Mouse (Mus musculus) MEL (cell line): ENCODE measurements around the gene Col15a1. TPM values are rescaled to one million over a fixed set of nuclear protein-coding genes. Genes with fewer than 3 reads are reported as not detected.

Source experiments
- DNase-seq: peaks from one replicate; pipeline ENCODE4 v3.0.0; 2011; ENCODE audit warnings: low read depth, low spot score
- H3K27ac ChIP-seq: 2 replicates; pipeline ENCODE4 v1.5.1; 2012; ENCODE audit warnings: low read depth, mild to moderate bottlenecking, control low read depth, low read length, moderate library complexity; ENCODE audit not compliant: control insufficient read depth
- H3K27me3 ChIP-seq, 2 experiments: fragments of 150-350 bp in 1 of 2; sonication (generic) in 1 of 2; 2 replicates each; pipeline ENCODE4 v1.6.1; 2012; ENCODE audit warnings: low read length in 2 of 2, mild to moderate bottlenecking in 2 of 2, improper control_type of control experiment in 1 of 2, moderate library complexity in 1 of 2; ENCODE audit not compliant: insufficient read depth in 2 of 2, control insufficient read depth in 1 of 2
- H3K36me3 ChIP-seq, 2 experiments: 2 replicates each; pipeline ENCODE4 v1.6.1; 2012 to 2014; ENCODE audit warnings: low read length in 2 of 2, improper control_type of control experiment in 1 of 2, inconsistent platforms in 1 of 2, mild to moderate bottlenecking in 1 of 2; ENCODE audit not compliant: insufficient read depth in 2 of 2, control insufficient read depth in 1 of 2
- H3K4me1 ChIP-seq, 2 experiments: fragments of 150-350 bp in 1 of 2; sonication (generic) in 1 of 2; 2 replicates each; pipeline ENCODE4 v1.6.1; 2012; ENCODE audit warnings: low read length in 2 of 2, improper control_type of control experiment in 1 of 2, mild to moderate bottlenecking in 1 of 2; ENCODE audit not compliant: insufficient read depth in 2 of 2, control insufficient read depth in 1 of 2
- H3K4me3 ChIP-seq, 2 experiments: fragments of 150-350 bp in 1 of 2; sonication (generic) in 1 of 2; 2 replicates each; pipeline ENCODE4 v1.5.1; 2012; ENCODE audit warnings: low read depth in 2 of 2, low read length in 2 of 2, mild to moderate bottlenecking in 2 of 2, moderate library complexity in 2 of 2, control low read depth in 1 of 2, improper control_type of control experiment in 1 of 2; ENCODE audit not compliant: control insufficient read depth in 1 of 2, insufficient read depth in 1 of 2
- H3K79me2 ChIP-seq: 2 replicates; pipeline ENCODE4 v1.6.1; 2012; ENCODE audit warnings: mild to moderate bottlenecking, low read length, moderate library complexity; ENCODE audit not compliant: control insufficient read depth, poor library complexity, insufficient read depth
- H3K9ac ChIP-seq: 2 replicates; pipeline ENCODE4 v1.6.1; 2012; ENCODE audit warnings: low read depth, mild to moderate bottlenecking, control low read depth, low read length, moderate library complexity; ENCODE audit not compliant: control insufficient read depth, poor library complexity, severe bottlenecking
- H3K9me3 ChIP-seq: fragments of 150-350 bp; sonication (generic); replicated peaks from 2 replicates; pipeline ENCODE4 v1.6.1; 2012; ENCODE audit warnings: mild to moderate bottlenecking, low read length, improper control_type of control experiment, moderate library complexity; ENCODE audit not compliant: insufficient read depth
- CHD2 ChIP-seq: IDR thresholded peaks from 2 replicates; pipeline ENCODE4 v1.6.1; 2011; ENCODE audit warnings: low read length, improper control_type of control experiment
- CTCF ChIP-seq, 3 experiments: IDR thresholded peaks in 2 of 3; conservative IDR thresholded peaks in 1 of 3; 2 replicates each; pipeline ENCODE4 v1.5.1; 2011 to 2012; ENCODE audit warnings: low read length in 3 of 3, low read depth in 2 of 3, mild to moderate bottlenecking in 2 of 3, improper control_type of control experiment in 1 of 3, inconsistent platforms in 1 of 3, mixed read lengths in 1 of 3, moderate library complexity in 1 of 3; ENCODE audit not compliant: control insufficient read depth in 1 of 3, insufficient read depth in 1 of 3, poor library complexity in 1 of 3, severe bottlenecking in 1 of 3
- E2F4 ChIP-seq: IDR thresholded peaks from 2 replicates; pipeline ENCODE4 v1.6.1; 2011; ENCODE audit warnings: low read depth, low read length, improper control_type of control experiment, borderline replicate concordance
- ELF1 ChIP-seq: IDR thresholded peaks from 2 replicates; pipeline ENCODE4 v1.6.1; 2014; ENCODE audit warnings: low read depth, mild to moderate bottlenecking, inconsistent platforms, low read length, improper control_type of control experiment, moderate library complexity
- EP300 ChIP-seq, 2 experiments: IDR thresholded peaks; 2 replicates each; pipeline ENCODE4 v1.6.1; 2011; ENCODE audit warnings: improper control_type of control experiment in 2 of 2, low read length in 2 of 2, low read depth in 1 of 2, mild to moderate bottlenecking in 1 of 2
- ETS1 ChIP-seq: IDR thresholded peaks from 2 replicates; pipeline ENCODE4 v1.6.1; 2012; ENCODE audit warnings: low read depth, mild to moderate bottlenecking, inconsistent platforms, low read length, improper control_type of control experiment, moderate library complexity
- GATA1 ChIP-seq: IDR thresholded peaks from 2 replicates; pipeline ENCODE4 v1.6.1; 2011; ENCODE audit warnings: low read depth, low read length, improper control_type of control experiment
- HCFC1 ChIP-seq: IDR thresholded peaks from 2 replicates; pipeline ENCODE4 v1.6.1; 2012; ENCODE audit warnings: low read depth, mild to moderate bottlenecking, inconsistent platforms, low read length, improper control_type of control experiment, moderate library complexity
- JUND ChIP-seq: IDR thresholded peaks from 2 replicates; pipeline ENCODE4 v1.6.1; 2011; ENCODE audit warnings: low read depth, mild to moderate bottlenecking, improper control_type of control experiment, low read length
- KAT2A ChIP-seq: conservative IDR thresholded peaks from 2 replicates; pipeline ENCODE4 v1.6.1; 2012; ENCODE audit warnings: low read depth, low read length, improper control_type of control experiment, inconsistent platforms
- MAFK ChIP-seq: IDR thresholded peaks from 2 replicates; pipeline ENCODE4 v1.6.1; 2011; ENCODE audit warnings: low read depth, mild to moderate bottlenecking, low read length, improper control_type of control experiment, borderline replicate concordance
- MAX ChIP-seq: IDR thresholded peaks from 2 replicates; pipeline ENCODE4 v1.6.1; 2011; ENCODE audit warnings: low read length, improper control_type of control experiment
- MEF2A ChIP-seq: IDR thresholded peaks from 2 replicates; pipeline ENCODE4 v1.6.1; 2014; ENCODE audit warnings: low read depth, mild to moderate bottlenecking, inconsistent platforms, low read length, improper control_type of control experiment; ENCODE audit not compliant: poor library complexity, insufficient replicate concordance, severe bottlenecking; ENCODE audit errors: extremely low read depth
- MXI1 ChIP-seq: IDR thresholded peaks from 2 replicates; pipeline ENCODE4 v1.6.1; 2011; ENCODE audit warnings: mild to moderate bottlenecking, low read depth, low read length, improper control_type of control experiment
- MYB ChIP-seq: IDR thresholded peaks from 2 replicates; pipeline ENCODE4 v1.6.1; 2011; ENCODE audit warnings: mild to moderate bottlenecking, low read depth, low read length, improper control_type of control experiment
- MYC ChIP-seq: IDR thresholded peaks from 2 replicates; pipeline ENCODE4 v1.6.1; 2011; ENCODE audit warnings: low read depth, mild to moderate bottlenecking, low read length, improper control_type of control experiment, moderate library complexity
- NRF1 ChIP-seq: IDR thresholded peaks from 2 replicates; pipeline ENCODE4 v1.6.1; 2014; ENCODE audit warnings: low read depth, mild to moderate bottlenecking, inconsistent platforms, low read length, improper control_type of control experiment, moderate library complexity; ENCODE audit not compliant: poor library complexity, insufficient read depth, severe bottlenecking
- POLR2A ChIP-seq, 2 experiments: IDR thresholded peaks; 2 replicates each; pipeline ENCODE4 v1.6.1; 2011 to 2012; ENCODE audit warnings: low read length in 2 of 2, mild to moderate bottlenecking in 2 of 2, control low read depth in 1 of 2, improper control_type of control experiment in 1 of 2, low read depth in 1 of 2, moderate library complexity in 1 of 2; ENCODE audit not compliant: control insufficient read depth in 1 of 2, insufficient read depth in 1 of 2, poor library complexity in 1 of 2
- POLR2AphosphoS2 ChIP-seq: IDR thresholded peaks from 2 replicates; pipeline ENCODE4 v1.6.1; 2011; ENCODE audit warnings: low read length, improper control_type of control experiment
- RCOR1 ChIP-seq: IDR thresholded peaks from 2 replicates; pipeline ENCODE4 v1.6.1; 2012; ENCODE audit warnings: low read depth, mild to moderate bottlenecking, inconsistent platforms, low read length, improper control_type of control experiment
- SMC3 ChIP-seq: IDR thresholded peaks from 2 replicates; pipeline ENCODE4 v1.6.1; 2011; ENCODE audit warnings: low read depth, low read length, improper control_type of control experiment
- TAL1 ChIP-seq: IDR thresholded peaks from 2 replicates; pipeline ENCODE4 v1.6.1; 2012; ENCODE audit warnings: mild to moderate bottlenecking, inconsistent platforms, low read length, moderate library complexity, mixed read lengths
- UBTF ChIP-seq: IDR thresholded peaks from 2 replicates; pipeline ENCODE4 v1.6.1; 2012; ENCODE audit warnings: low read depth, mild to moderate bottlenecking, inconsistent platforms, low read length, improper control_type of control experiment, moderate library complexity, borderline replicate concordance; ENCODE audit not compliant: insufficient read depth
- USF1 ChIP-seq: IDR thresholded peaks from 2 replicates; pipeline ENCODE4 v1.6.1; 2014; ENCODE audit warnings: low read depth, mild to moderate bottlenecking, inconsistent platforms, low read length, improper control_type of control experiment, moderate library complexity
- USF2 ChIP-seq, 2 experiments: IDR thresholded peaks; 2 replicates each; pipeline ENCODE4 v1.6.1; 2011 to 2012; ENCODE audit warnings: improper control_type of control experiment in 2 of 2, low read length in 2 of 2, borderline replicate concordance in 1 of 2, inconsistent platforms in 1 of 2, low read depth in 1 of 2, mild to moderate bottlenecking in 1 of 2; ENCODE audit not compliant: insufficient read depth in 1 of 2
- ZKSCAN1 ChIP-seq: IDR thresholded peaks from 2 replicates; pipeline ENCODE4 v1.6.1; 2012; ENCODE audit warnings: low read depth, mild to moderate bottlenecking, inconsistent platforms, low read length, improper control_type of control experiment, moderate library complexity
- ZNF384 ChIP-seq: IDR thresholded peaks from 2 replicates; pipeline ENCODE4 v1.6.1; 2012; ENCODE audit warnings: low read depth, mild to moderate bottlenecking, inconsistent platforms, low read length, improper control_type of control experiment
- polyA plus RNA-seq, 2 experiments: library from polyadenylated mRNA; stranded (reverse) in 1 of 2; unstranded in 1 of 2; fragments of >175 nt in 1 of 2; fragments of >200 nt in 1 of 2; gene quantifications; 2 replicates each; pipeline versions ENCODE4 v1.2.1 to v1.2.4; 2012; ENCODE audit warnings: low replicate concordance in 2 of 2, low read depth in 1 of 2; ENCODE audit not compliant: insufficient read length in 2 of 2, insufficient read depth in 1 of 2, missing spikeins in 1 of 2
- total RNA-seq: library from RNA; depleted of rRNA; stranded (reverse); fragments of 300-350 nt; gene quantifications from 2 replicates; pipeline ENCODE4 v1.2.3, GENCODE M21; 2012

Col15a1 gene
- total and polyA plus RNA-seq, 3 experiments, result 2.2 to 2.6 TPM; not detected in 1

GRCm38 (mm10) chr4:47246811-47247210 is 38.9 kb downstream of the Col15a1 start (continued):
- TF ChIP-seq ETS1, result no peak
- TF ChIP-seq MEF2A, result no peak
- no peak for TF ChIP-seq UBTF
- TF ChIP-seq E2F4, result no peak
- TF ChIP-seq MAFK, result no peak
- no peak for TF ChIP-seq ZNF384
- no peak for TF ChIP-seq EP300 (IDR thresholded peaks at IDR 0.05; ENCODE audit: low read depth in 1 of 2, low read length in 2 of 2)

- Histone ChIP-seq H3K27me3 (no peaks in the 10 kb centered on the region), H3K27ac (no peak overlapping the region), H3K79me2 (no peaks in the 10 kb centered on the region), H3K4me1 (no peaks in the 10 kb centered on the region), H3K9ac (no peak overlapping the region), H3K9me3 (no peaks in the 10 kb centered on the region), H3K36me3 (no peaks in the 10 kb centered on the region), H3K4me3 (no peak overlapping the region)
- TF ChIP-seq MYB (no peak), MYC (no peak), E2F4 (no peak), MAX (no peak), MXI1 (no peak), MEF2A (no peak), TAL1 (no peak), CHD2 (no peak), KAT2A (no peak), ZNF384 (no peak), POLR2A (IDR thresholded peaks at IDR 0.05; ENCODE audit: control insufficient read depth in 1 of 2, insufficient read depth in 1 of 2, low read depth in 1 of 2, low read length in 2 of 2, poor library complexity in 1 of 2) (no peak), ZKSCAN1 (no peak), SMC3 (no peak)
- DNase-seq, result no peak
These were observed 39.6 kb downstream of the Col15a1 start for GRCm38 (mm10) chr4:47247574-47247973.

GRCm38 (mm10) chr4:47249193-47249592 is 41.2 kb downstream of the Col15a1 start:
- Histone ChIP-seq H3K9ac (no peak overlapping the region), H3K79me2 (no peaks in the 10 kb centered on the region), H3K27ac (no peak overlapping the region), H3K4me3 (no peak overlapping the region), H3K9me3 (no peaks in the 10 kb centered on the region), H3K36me3 (no peaks in the 10 kb centered on the region), H3K4me1 (no peaks in the 10 kb centered on the region), H3K27me3 (no peaks in the 10 kb centered on the region)
- no peak for TF ChIP-seq KAT2A
- no peak for TF ChIP-seq USF2 (IDR thresholded peaks at IDR 0.05; ENCODE audit: borderline replicate concordance in 1 of 2, insufficient read depth in 1 of 2, low read depth in 1 of 2, low read length in 2 of 2)
- TF ChIP-seq ETS1, result no peak
- no peak for TF ChIP-seq TAL1
- TF ChIP-seq ELF1, result no peak
- no peak for TF ChIP-seq UBTF
- no peak for TF ChIP-seq NRF1
- no peak for TF ChIP-seq CTCF (IDR thresholded peaks at IDR 0.05 in 2 of 3, conservative IDR thresholded peaks at IDR 0.05 in 1 of 3; ENCODE audit: control insufficient read depth in 1 of 3, insufficient read depth in 1 of 3, low read depth in 2 of 3, low read length in 3 of 3, poor library complexity in 1 of 3, severe bottlenecking in 1 of 3)
- TF ChIP-seq GATA1, result no peak
- no peak for TF ChIP-seq MYB
- no peak for TF ChIP-seq USF1
- no peak for TF ChIP-seq EP300 (IDR thresholded peaks at IDR 0.05; ENCODE audit: low read depth in 1 of 2, low read length in 2 of 2)
- TF ChIP-seq MYC, result no peak
- no peak for TF ChIP-seq RCOR1
- TF ChIP-seq POLR2AphosphoS2, result no peak
- TF ChIP-seq JUND, result no peak
- TF ChIP-seq MAFK, result no peak
- TF ChIP-seq HCFC1, result no peak
- no peak for TF ChIP-seq MEF2A
- no peak for DNase-seq
